Mouse (Mus musculus): ENCODE results near the gene Cyth3. TPM values are rescaled to one million over a fixed set of nuclear protein-coding genes. Genes with fewer than 3 reads are reported as not detected.

The Cyth3 gene
- polyA plus RNA-seq, 1 experiment from 2014 or later = 61.8 TPM

DNA sequence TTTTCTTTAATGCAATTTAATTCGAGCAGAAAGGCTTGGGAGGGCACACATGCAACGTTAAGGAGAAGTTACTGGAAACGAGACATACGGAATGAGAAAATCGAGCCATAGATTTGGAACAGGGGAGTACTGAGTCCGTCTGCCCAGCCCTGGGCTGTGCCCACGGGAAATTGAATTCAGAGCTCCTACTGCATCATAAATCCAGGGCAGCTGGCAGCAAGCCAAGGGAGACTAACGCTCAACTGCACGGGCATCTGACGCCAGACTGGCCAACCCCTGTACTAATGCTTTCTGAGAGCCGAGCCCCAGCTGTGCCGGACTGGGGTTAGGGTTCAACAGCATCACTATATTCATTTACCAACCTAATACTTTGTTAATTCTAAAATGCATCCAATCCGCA, 1.3 kb upstream of the Cyth3 start:
- H3K4me3 ChIP-seq (replicated peaks; ENCODE audit: low read length) = no peak overlapping the region
- H3K4me2 ChIP-seq (ENCODE audit: low read depth, low read length) = no peak overlapping the region
- no peaks in the 10 kb centered on the region for H3K9me3 ChIP-seq (replicated peaks; ENCODE audit: control insufficient read depth, low read length)
- ATAC-seq (ENCODE audit: insufficient read depth, low FRiP score) = no peak
- H3K27me3 ChIP-seq (ENCODE audit: control insufficient read depth, insufficient read depth, low read length) = no peaks in the 10 kb centered on the region
- 30% methylated on average over 13 of the region's 13 CpGs for WGBS
- no peaks in the 10 kb centered on the region for H3K36me3 ChIP-seq (ENCODE audit: control insufficient read depth, insufficient read depth, low read length)
- H3K9ac ChIP-seq (ENCODE audit: low read length) = no peak overlapping the region
- no peak overlapping the region for H3K27ac ChIP-seq (ENCODE audit: low read length)
- H3K4me1 ChIP-seq (ENCODE audit: control insufficient read depth, insufficient read depth, low read length) = peaks cover 29% of the 10 kb centered on the region

DNA sequence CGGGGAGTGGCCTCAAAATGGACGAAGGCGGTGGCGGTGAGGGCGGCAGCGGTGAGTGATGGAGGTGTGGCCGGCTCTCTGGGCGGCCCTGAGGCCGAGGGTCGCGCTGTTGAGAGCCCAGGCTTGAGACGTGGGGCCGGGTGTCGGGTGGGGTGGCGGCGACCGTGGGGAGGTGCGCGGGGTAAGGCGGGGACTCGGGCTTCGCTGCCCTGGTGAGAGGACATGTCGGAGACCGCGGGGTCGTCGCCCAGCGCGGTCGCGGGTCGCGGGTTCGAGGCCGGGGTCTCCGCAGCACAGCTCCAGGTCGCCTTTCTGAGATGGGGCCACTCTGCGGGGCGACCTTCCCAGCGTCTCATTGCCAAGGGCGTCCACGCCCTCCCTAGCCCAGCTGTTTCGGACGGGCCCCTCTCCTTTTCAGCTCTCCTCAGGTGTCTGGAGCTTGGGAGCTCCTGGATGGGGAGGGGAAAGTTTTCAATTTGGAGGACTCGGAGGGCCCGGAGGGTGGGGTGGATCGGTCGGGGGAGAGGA, 440 bp downstream of the Cyth3 start:
- Histone ChIP-seq H3K9ac (ENCODE audit: low read length) (peak overlapping the region; percentile 93), H3K4me1 (ENCODE audit: control insufficient read depth, insufficient read depth, low read length) (peaks cover 35% of the 10 kb centered on the region), H3K4me2 (ENCODE audit: low read depth, low read length) (peak overlapping the region; percentile 64), H3K27ac (ENCODE audit: low read length) (peak overlapping the region; percentile 83), H3K36me3 (ENCODE audit: control insufficient read depth, insufficient read depth, low read length) (no peaks in the 10 kb centered on the region), H3K9me3 (replicated peaks; ENCODE audit: control insufficient read depth, low read length) (no peaks in the 10 kb centered on the region), H3K4me3 (replicated peaks; ENCODE audit: low read length) (peak overlapping the region; percentile 77), H3K27me3 (ENCODE audit: control insufficient read depth, insufficient read depth, low read length) (no peaks in the 10 kb centered on the region)
- under 1% methylated on average over 47 of the region's 48 CpGs for WGBS
- peak; percentile 70; the same call in 1 of the 2 replicates for ATAC-seq (ENCODE audit: insufficient read depth, low FRiP score)

DNA sequence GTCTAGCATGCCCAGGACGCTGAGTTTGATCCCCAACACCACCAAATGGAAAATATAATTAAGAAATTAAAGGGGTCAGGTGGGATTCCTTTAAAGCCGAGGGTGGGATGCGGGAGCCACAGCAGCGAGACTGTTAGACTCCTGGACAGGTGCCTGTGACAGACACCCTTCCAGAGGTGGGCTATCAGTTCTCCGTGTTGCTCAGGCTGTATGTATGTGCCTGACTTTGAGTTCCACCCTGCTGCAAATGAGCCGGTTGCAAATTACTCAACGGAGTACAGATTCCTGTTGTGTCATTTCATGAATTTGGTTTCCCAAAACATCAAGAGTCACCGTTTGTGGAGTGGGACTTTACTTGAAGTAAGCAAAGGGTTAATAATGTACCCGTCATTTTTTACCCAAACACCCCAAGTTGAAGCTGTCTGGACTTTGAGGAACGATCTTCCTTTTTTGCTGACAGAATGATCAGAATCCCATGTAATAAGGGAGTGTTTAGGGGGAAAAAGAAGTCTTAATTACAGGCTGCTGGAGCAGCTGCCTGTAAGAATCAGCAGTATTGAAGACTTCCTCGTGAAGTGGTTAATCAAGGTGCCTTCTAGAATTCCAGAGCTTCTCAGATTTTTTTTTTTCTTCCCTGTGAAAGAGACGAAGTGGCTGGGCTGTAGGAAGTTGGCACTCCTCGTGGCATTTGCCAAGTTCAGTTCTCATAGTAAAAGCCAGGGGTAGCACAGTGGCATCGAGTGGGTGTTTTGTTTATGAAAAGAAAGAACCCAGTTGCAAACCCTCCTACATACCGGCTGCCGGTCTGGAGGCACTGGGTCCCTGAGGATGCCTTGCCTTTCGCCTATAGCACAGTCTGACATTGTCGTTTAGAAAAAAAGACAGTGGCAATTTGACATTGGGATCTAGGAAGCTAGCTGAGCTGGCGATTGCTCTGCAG, 1.4 kb downstream of the Cyth3 start:
- Histone ChIP-seq H3K27ac (ENCODE audit: low read length) (peak overlapping the region; percentile 67), H3K4me2 (ENCODE audit: low read depth, low read length) (peak overlapping the region; percentile 64), H3K4me1 (ENCODE audit: control insufficient read depth, insufficient read depth, low read length) (peaks cover 34% of the 10 kb centered on the region), H3K9me3 (replicated peaks; ENCODE audit: control insufficient read depth, low read length) (no peaks in the 10 kb centered on the region), H3K4me3 (replicated peaks; ENCODE audit: low read length) (peak overlapping the region; percentile 77), H3K9ac (ENCODE audit: low read length) (peak overlapping the region; percentile 93), H3K27me3 (ENCODE audit: control insufficient read depth, insufficient read depth, low read length) (no peaks in the 10 kb centered on the region), H3K36me3 (ENCODE audit: control insufficient read depth, insufficient read depth, low read length) (no peaks in the 10 kb centered on the region)
- no peak for ATAC-seq (ENCODE audit: insufficient read depth, low FRiP score)
- WGBS = 32% methylated on average over 19 of the region's 19 CpGs

DNA sequence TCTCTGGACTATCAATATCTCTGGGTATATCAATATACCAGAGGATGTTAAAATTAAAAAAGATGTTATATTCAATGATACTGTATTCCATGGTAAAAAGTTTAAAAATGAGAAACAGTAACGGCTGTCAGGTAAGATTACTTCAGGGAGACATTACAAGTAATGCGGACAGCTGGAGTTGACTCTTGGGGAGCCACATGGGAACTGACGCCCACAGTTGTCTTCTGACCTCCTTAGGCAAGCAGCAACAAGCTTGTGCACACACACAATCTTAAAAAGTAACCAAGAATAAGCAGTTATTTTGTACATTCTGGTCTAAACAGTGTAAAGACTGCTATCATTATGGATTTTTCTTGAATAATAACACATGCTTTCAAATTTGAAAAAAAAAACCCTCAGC, 2.2 kb downstream of the Cyth3 start:
- Histone ChIP-seq H3K9me3 (replicated peaks; ENCODE audit: control insufficient read depth, low read length) (no peaks in the 10 kb centered on the region), H3K9ac (ENCODE audit: low read length) (no peak overlapping the region), H3K27ac (ENCODE audit: low read length) (no peak overlapping the region), H3K4me2 (ENCODE audit: low read depth, low read length) (peak overlapping the region; percentile 64), H3K36me3 (ENCODE audit: control insufficient read depth, insufficient read depth, low read length) (no peaks in the 10 kb centered on the region), H3K4me3 (replicated peaks; ENCODE audit: low read length) (no peak overlapping the region), H3K27me3 (ENCODE audit: control insufficient read depth, insufficient read depth, low read length) (no peaks in the 10 kb centered on the region), H3K4me1 (ENCODE audit: control insufficient read depth, insufficient read depth, low read length) (peaks cover 30% of the 10 kb centered on the region)
- WGBS = 49% methylated on average over 3 of the region's 3 CpGs
- no peak for ATAC-seq (ENCODE audit: insufficient read depth, low FRiP score)

DNA sequence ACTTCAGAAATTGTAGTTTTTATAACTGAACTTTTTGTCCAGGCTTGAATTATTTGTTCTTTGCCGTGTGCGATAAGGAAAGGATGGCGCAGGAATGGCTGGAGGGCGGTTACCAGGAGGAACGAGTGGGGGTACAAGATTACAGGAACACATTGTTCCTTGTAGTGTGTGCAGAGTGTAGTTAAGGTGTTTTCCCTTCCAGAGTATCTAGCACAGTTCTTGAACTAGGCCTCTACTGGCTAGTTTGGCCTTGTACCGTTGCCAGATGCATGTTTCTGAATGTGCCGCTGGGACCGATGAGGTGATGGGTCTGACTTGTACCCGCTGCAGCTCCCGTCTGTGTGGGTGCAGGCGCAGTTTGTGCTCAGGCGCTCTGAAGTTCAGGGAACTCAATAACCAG, 3.2 kb downstream of the Cyth3 start:
- Histone ChIP-seq H3K27ac (ENCODE audit: low read length) (peak overlapping the region; percentile 63), H3K4me3 (replicated peaks; ENCODE audit: low read length) (peak overlapping the region; percentile 9), H3K36me3 (ENCODE audit: control insufficient read depth, insufficient read depth, low read length) (no peaks in the 10 kb centered on the region), H3K9me3 (replicated peaks; ENCODE audit: control insufficient read depth, low read length) (no peaks in the 10 kb centered on the region), H3K27me3 (ENCODE audit: control insufficient read depth, insufficient read depth, low read length) (no peaks in the 10 kb centered on the region), H3K4me1 (ENCODE audit: control insufficient read depth, insufficient read depth, low read length) (peaks cover 30% of the 10 kb centered on the region), H3K9ac (ENCODE audit: low read length) (peak overlapping the region; percentile 43; the same call in 1 of the 2 replicates), H3K4me2 (ENCODE audit: low read depth, low read length) (peak overlapping the region; percentile 30; the same call in 1 of the 2 replicates)
- no peak for ATAC-seq (ENCODE audit: insufficient read depth, low FRiP score)
- WGBS = 57% methylated on average over 12 of the region's 12 CpGs

DNA sequence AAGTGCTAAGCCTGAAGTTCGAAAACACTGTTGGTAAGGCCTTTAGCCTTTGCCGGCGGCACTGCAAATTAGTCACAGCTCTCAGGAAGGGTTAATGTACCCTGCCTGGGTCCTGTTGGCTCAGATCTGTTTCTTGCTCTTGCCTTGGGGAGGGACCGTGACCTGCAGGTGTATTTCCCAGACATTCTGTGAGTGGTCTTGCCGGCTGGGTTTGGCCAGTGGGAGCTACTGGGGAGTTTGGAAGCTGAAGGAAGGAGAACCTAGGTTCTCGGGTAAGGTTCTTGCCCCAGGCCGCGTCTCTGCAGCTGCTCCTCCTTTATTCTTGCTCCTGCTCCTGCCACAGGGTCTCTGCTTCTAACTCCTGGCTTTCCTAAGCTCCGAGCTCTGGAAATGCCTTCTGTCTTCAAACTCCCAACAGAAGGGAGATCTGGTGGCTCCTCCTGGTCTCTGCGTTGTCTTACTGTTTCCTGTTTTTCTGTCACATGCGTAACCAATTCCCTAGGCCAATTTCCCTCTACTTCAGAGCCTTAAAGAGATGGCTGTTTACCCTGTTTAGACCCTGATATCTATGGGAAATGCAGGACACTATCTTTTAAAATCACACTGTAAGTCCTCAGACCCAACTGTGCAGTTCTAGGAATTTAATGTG, 3.8 kb downstream of the Cyth3 start:
- no peaks in the 10 kb centered on the region for H3K9me3 ChIP-seq (replicated peaks; ENCODE audit: control insufficient read depth, low read length)
- H3K27ac ChIP-seq (ENCODE audit: low read length) = peak overlapping the region; percentile 63
- 52% methylated on average over 11 of the region's 11 CpGs for WGBS
- peak overlapping the region; percentile 9 for H3K4me3 ChIP-seq (replicated peaks; ENCODE audit: low read length)
- no peak for ATAC-seq (ENCODE audit: insufficient read depth, low FRiP score)
- peaks cover 30% of the 10 kb centered on the region for H3K4me1 ChIP-seq (ENCODE audit: control insufficient read depth, insufficient read depth, low read length)
- peak overlapping the region; percentile 43 for H3K9ac ChIP-seq (ENCODE audit: low read length)
- no peaks in the 10 kb centered on the region for H3K27me3 ChIP-seq (ENCODE audit: control insufficient read depth, insufficient read depth, low read length)
- H3K4me2 ChIP-seq (ENCODE audit: low read depth, low read length) = peak overlapping the region; percentile 30; the same call in 1 of the 2 replicates
- no peaks in the 10 kb centered on the region for H3K36me3 ChIP-seq (ENCODE audit: control insufficient read depth, insufficient read depth, low read length)

DNA sequence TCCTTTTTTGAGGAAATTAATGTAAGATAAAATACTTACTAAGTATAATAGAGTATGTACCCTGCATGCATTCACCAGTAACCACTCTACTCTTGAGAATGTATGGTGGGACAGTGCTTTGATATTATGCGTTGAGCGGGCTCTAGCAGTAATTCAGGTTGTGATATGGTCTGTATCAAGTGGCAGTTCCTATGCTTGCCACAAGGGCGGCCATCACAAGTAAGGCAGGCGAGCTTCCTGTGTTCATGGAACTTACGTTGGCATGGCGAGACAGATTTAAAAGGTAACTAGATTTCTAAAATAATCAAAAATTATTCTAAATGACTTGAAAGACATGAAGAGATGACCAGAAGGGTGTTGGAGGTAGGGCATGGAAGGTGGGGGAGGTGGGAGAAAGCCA, 5.3 kb downstream of the Cyth3 start:
- peaks cover 36% of the 10 kb centered on the region for H3K4me1 ChIP-seq (ENCODE audit: control insufficient read depth, insufficient read depth, low read length)
- no peak overlapping the region for H3K9ac ChIP-seq (ENCODE audit: low read length)
- H3K9me3 ChIP-seq (replicated peaks; ENCODE audit: control insufficient read depth, low read length) = no peaks in the 10 kb centered on the region
- no peak for ATAC-seq (ENCODE audit: insufficient read depth, low FRiP score)
- no peaks in the 10 kb centered on the region for H3K36me3 ChIP-seq (ENCODE audit: control insufficient read depth, insufficient read depth, low read length)
- WGBS = 93% methylated on average over 6 of the region's 6 CpGs
- H3K27me3 ChIP-seq (ENCODE audit: control insufficient read depth, insufficient read depth, low read length) = no peaks in the 10 kb centered on the region
- H3K4me2 ChIP-seq (ENCODE audit: low read depth, low read length) = no peak overlapping the region
- H3K27ac ChIP-seq (ENCODE audit: low read length) = no peak overlapping the region
- no peak overlapping the region for H3K4me3 ChIP-seq (replicated peaks; ENCODE audit: low read length)

DNA sequence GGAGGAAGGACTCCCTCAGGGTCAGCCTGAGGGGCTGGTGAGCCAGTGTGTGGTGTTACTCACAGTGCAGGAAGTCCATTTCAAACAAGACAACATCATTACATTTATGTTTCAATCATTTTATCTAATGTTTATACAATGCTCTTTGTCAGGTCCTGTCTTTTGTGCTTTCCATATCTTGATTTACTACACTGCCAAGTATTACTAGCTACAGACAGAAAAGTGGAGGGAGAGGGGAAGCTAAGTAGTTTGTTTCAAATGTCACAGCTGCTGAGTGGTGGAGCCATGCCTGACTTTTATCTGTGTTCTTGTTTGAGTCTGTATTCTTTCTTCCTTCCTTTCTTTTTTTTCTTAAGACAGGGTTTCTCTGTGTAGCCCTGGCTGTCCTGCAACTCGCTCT, 5.7 kb downstream of the Cyth3 start:
- H3K27ac ChIP-seq (ENCODE audit: low read length) = no peak overlapping the region
- no peaks in the 10 kb centered on the region for H3K9me3 ChIP-seq (replicated peaks; ENCODE audit: control insufficient read depth, low read length)
- ATAC-seq (ENCODE audit: insufficient read depth, low FRiP score) = no peak
- 88% methylated on average over 1 of the region's 1 CpGs for WGBS
- H3K36me3 ChIP-seq (ENCODE audit: control insufficient read depth, insufficient read depth, low read length) = no peaks in the 10 kb centered on the region
- H3K4me2 ChIP-seq (ENCODE audit: low read depth, low read length) = no peak overlapping the region
- peaks cover 40% of the 10 kb centered on the region for H3K4me1 ChIP-seq (ENCODE audit: control insufficient read depth, insufficient read depth, low read length)
- H3K9ac ChIP-seq (ENCODE audit: low read length) = no peak overlapping the region
- no peak overlapping the region for H3K4me3 ChIP-seq (replicated peaks; ENCODE audit: low read length)
- no peaks in the 10 kb centered on the region for H3K27me3 ChIP-seq (ENCODE audit: control insufficient read depth, insufficient read depth, low read length)

DNA sequence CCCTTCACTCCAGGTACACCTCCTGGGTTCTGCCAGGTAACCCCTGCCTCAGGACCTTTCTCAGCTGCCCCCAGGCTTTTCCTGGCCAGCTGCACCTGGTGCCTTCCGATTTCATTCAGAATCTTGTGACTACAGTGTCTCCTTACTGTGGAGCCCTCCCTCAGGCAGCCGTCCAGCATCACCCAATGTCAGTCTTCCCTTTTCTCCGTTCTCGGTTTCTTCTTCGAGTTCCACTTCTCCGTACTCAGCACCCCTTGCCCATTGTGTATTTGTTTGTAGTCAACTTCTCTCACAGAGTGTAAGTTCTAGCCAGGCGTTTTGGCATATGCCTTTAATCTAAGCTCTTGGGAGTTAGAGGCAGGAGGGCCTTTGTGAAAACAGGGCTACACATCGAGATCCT, 7.4 kb downstream of the Cyth3 start:
- H3K27ac ChIP-seq (ENCODE audit: low read length) = no peak overlapping the region
- H3K36me3 ChIP-seq (ENCODE audit: control insufficient read depth, insufficient read depth, low read length) = no peaks in the 10 kb centered on the region
- 89% methylated on average over 8 of the region's 8 CpGs for WGBS
- no peaks in the 10 kb centered on the region for H3K9me3 ChIP-seq (replicated peaks; ENCODE audit: control insufficient read depth, low read length)
- H3K27me3 ChIP-seq (ENCODE audit: control insufficient read depth, insufficient read depth, low read length) = no peaks in the 10 kb centered on the region
- no peak overlapping the region for H3K9ac ChIP-seq (ENCODE audit: low read length)
- no peak for ATAC-seq (ENCODE audit: insufficient read depth, low FRiP score)
- no peak overlapping the region for H3K4me2 ChIP-seq (ENCODE audit: low read depth, low read length)
- H3K4me1 ChIP-seq (ENCODE audit: control insufficient read depth, insufficient read depth, low read length) = peaks cover 41% of the 10 kb centered on the region
- no peak overlapping the region for H3K4me3 ChIP-seq (replicated peaks; ENCODE audit: low read length)

Measured in stomach, embryonic 16.5 days (tissue).